Mouse (Mus musculus) 3134 (cell line): ENCODE measurements around the gene Rdh9.

Experiments used
- DNase-seq: peaks from one replicate; pipeline ENCODE4 v3.0.0-alpha.2; 2011; ENCODE audit warnings: low spot score; ENCODE audit not compliant: insufficient read length; ENCODE audit errors: extremely low read depth

The Rdh9 gene

GRCm38 (mm10) chr10:127776011-127776410, at the start of gene Rdh9:
Gene Rdh9, plus strand, starts transcription at chr10:127776386.
- DNase-seq, result no peak

GRCm38 (mm10) chr10:127728437-127728836, 47.7 kb upstream of the Rdh9 start:
- DNase-seq, result no peak

- DNase-seq, result no peak
These were observed 45.8 kb upstream of the Rdh9 start for GRCm38 (mm10) chr10:127730285-127730932.

GRCm38 (mm10) chr10:127730933-127731310, 45.3 kb upstream of the Rdh9 start:
- no peak for DNase-seq

GRCm38 (mm10) chr10:127731397-127731796, 44.8 kb upstream of the Rdh9 start:
- DNase-seq, result no peak

GRCm38 (mm10) chr10:127734434-127734833, 41.8 kb upstream of the Rdh9 start:
- DNase-seq, result no peak

GRCm38 (mm10) chr10:127736266-127736665, 39.9 kb upstream of the Rdh9 start:
- DNase-seq, result no peak

- no peak for DNase-seq
These were observed 39.3 kb upstream of the Rdh9 start for GRCm38 (mm10) chr10:127736916-127737315.

GRCm38 (mm10) chr10:127737552-127737951, 38.6 kb upstream of the Rdh9 start:
- DNase-seq, result no peak

- DNase-seq, result peak; percentile 39
These were observed 37.9 kb upstream of the Rdh9 start for GRCm38 (mm10) chr10:127738151-127738882.

- peak; percentile 75 for DNase-seq
These were observed 37.0 kb upstream of the Rdh9 start, which contains the start of gene Zbtb39 for GRCm38 (mm10) chr10:127739083-127739660. Gene Zbtb39, plus strand, starts transcription at chr10:127739538.

GRCm38 (mm10) chr10:127739661-127740161, 36.5 kb upstream of the Rdh9 start:
- DNase-seq, result peak; percentile 66

GRCm38 (mm10) chr10:127744661-127745060, 31.5 kb upstream of the Rdh9 start:
- DNase-seq, result peak; percentile 42

- DNase-seq, result no peak
These were observed 30.3 kb upstream of the Rdh9 start for GRCm38 (mm10) chr10:127745886-127746285.

GRCm38 (mm10) chr10:127747254-127747653, 28.9 kb upstream of the Rdh9 start:
- no peak for DNase-seq

- no peak for DNase-seq
These were observed 27.2 kb upstream of the Rdh9 start for GRCm38 (mm10) chr10:127748847-127749612.

- DNase-seq, result no peak
These were observed 25.9 kb upstream of the Rdh9 start for GRCm38 (mm10) chr10:127750136-127750777.

GRCm38 (mm10) chr10:127751548-127751947, 24.6 kb upstream of the Rdh9 start, which contains the start of gene Gpr182:
Gene Gpr182, minus strand, starts transcription at chr10:127751732.
- no peak for DNase-seq

- DNase-seq, result no peak
These were observed 21.5 kb upstream of the Rdh9 start for GRCm38 (mm10) chr10:127754566-127755166.

- no peak for DNase-seq
These were observed 20.9 kb upstream of the Rdh9 start for GRCm38 (mm10) chr10:127755246-127755645.
